Mouse (Mus musculus): Measurements from ENCODE around the gene Tnfrsf18.
A peak's percentile ranks its signal among the peaks of the same experiment; 100 is the strongest.

The Tnfrsf18 gene

GRCm38 (mm10) chr4:156026013-156026412, at the start of gene Tnfrsf18:
TSS of gene Tnfrsf18 (plus strand) at chr4:156026164.
- no peak for DNase-seq (ENCODE audit: low read depth, low spot score)

GRCm38 (mm10) chr4:155981436-155982082, 44.4 kb upstream of the Tnfrsf18 start:
- no peak for DNase-seq (ENCODE audit: low read depth, low spot score)

GRCm38 (mm10) chr4:155983788-155984187, 42.2 kb upstream of the Tnfrsf18 start:
- DNase-seq (ENCODE audit: low read depth, low spot score): no peak

- DNase-seq (ENCODE audit: low read depth, low spot score): no peak
Measured at GRCm38 (mm10) chr4:155991211-155991907, 34.6 kb upstream of the Tnfrsf18 start.

DNA sequence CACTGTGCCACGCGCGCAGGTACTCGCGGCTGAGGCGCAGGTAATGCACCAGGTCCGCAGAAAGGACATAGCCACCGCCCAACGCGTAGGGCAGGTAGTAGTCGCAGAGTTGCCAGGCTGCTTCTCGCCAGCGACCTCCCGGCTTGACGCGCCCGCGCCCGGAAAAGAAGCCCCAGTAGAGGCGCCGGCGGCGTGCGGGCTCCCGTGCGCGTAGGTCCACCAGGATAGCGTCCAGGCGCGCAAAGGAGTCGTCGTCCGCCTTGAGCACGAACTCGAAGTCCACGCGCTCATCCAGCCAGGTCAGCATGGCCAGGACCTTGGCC, 34.1 kb upstream of the Tnfrsf18 start:
- DNase-seq (ENCODE audit: low read depth, low spot score): no peak

DNA sequence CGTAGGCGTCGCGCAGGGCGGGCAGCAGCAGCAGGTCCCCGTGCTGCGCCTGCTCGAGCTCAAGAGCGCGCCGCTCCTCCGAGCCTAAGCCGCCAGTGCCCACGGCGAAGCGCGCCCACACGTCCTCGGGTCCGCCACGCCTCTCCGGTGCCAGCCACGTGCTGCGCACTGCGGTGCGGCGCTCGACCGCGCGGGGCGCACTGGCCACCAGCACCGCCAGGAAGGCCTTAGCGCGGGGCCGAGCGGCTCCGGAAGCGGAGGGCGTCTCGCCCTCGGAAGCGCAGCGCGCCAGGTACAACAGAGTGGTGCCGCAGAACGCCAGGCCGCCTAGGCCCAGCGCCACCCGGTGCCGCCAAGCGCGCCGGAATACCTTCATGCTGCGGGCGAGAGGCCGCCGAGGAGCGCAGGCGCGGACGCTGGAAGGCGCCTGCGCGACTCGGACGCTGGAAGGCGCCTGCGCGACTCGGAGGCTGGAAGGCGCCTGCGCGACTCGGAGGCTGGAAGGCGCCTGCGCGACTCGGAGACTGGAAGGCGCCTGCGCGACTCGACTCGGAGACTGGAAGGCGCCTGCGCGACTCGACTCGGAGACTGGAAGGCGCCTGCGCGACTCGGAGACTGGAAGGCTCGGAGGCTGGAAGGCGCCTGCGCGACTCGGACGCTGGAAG, 33.6 kb upstream of the Tnfrsf18 start, which contains the start of the genes B3galt6 and Sdf4:
TSS of gene B3galt6 (minus strand) at position 409 of the 665 bp plus-strand sequence.
TSS of gene Sdf4 (plus strand) at position 632 of the 665 bp plus-strand sequence.
- peak; percentile 87 for DNase-seq (ENCODE audit: low read depth, low spot score)

- DNase-seq (ENCODE audit: low read depth, low spot score): peak; percentile 90
Measured at GRCm38 (mm10) chr4:155992906-155993547, 32.9 kb upstream of the Tnfrsf18 start.

- no peak for DNase-seq (ENCODE audit: low read depth, low spot score)
Measured at GRCm38 (mm10) chr4:155993606-155994005, 32.4 kb upstream of the Tnfrsf18 start.

GRCm38 (mm10) chr4:156004109-156004508, 21.9 kb upstream of the Tnfrsf18 start:
- DNase-seq (ENCODE audit: low read depth, low spot score): no peak

DNA sequence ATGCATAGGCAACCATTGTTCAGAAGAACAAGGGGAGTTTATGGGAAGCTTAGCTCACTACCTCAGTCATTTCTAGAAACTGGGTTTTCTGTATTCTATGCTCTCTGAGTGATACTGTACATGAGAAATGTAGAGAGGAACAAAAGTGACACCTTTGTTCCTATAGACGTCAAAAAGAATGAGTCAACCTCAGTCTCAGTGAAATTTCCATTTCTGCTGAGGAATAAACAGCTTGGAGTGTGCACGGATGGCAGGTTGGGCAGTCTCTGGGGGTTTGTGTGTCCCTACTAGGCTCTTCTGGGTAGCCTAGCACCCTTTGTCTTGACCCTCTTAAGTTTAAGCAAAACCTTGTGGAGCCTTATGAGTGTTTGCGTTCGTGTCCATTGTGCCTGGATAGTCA, 17.6 kb upstream of the Tnfrsf18 start:
- DNase-seq (ENCODE audit: low read depth, low spot score): no peak

DNA sequence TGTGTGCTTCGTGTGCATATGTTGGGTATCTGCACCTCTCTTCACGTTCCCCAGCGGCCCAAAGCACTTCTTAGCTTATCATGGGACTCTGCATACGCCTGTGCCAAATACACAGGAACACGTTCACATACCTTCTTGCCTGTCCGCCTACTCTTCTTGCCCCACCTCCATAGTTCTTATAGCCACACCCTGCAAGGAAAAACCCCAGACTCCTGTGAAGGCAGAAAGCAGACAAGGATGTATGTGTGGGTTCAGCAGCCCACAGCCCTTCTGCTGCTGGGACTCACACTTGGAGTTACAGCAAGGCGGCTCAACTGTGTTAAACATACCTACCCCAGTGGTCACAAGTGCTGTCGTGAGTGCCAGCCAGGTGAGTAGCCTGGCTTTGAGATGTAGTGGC, 12.3 kb upstream of the Tnfrsf18 start, which contains the start of gene Tnfrsf4:
TSS of gene Tnfrsf4 (plus strand) at position 207 of the 400 bp plus-strand sequence.
- no peak for DNase-seq (ENCODE audit: low read depth, low spot score)

DNA sequence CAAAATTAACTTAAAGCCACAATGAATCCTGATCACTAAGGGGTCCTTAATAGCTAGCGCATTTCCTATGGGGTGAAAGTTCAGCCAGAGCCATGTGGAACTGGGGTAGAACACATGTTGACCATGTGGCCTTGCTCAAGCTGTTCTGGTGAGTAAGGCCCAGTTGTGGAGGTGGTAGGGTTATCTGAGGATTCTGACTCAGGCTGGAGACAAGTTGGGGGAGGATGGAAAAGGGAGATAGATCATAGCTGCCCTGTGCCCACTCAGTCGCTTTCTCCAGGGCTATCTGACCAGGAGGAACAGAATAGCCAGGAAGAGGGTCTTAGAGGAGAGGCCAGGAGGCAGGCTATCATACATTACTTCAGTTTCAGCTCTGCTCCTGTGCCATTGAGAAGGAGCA, 11.5 kb upstream of the Tnfrsf18 start:
- DNase-seq (ENCODE audit: low read depth, low spot score): no peak

GRCm38 (mm10) chr4:156019771-156020170, 6.2 kb upstream of the Tnfrsf18 start:
- no peak for DNase-seq (ENCODE audit: low read depth, low spot score)

- no peak for DNase-seq (ENCODE audit: low read depth, low spot score)
Measured at GRCm38 (mm10) chr4:156021381-156021780, 4.6 kb upstream of the Tnfrsf18 start.

- no peak for DNase-seq (ENCODE audit: low read depth, low spot score)
Measured at GRCm38 (mm10) chr4:156021942-156022419, 4.0 kb upstream of the Tnfrsf18 start.

- no peak for DNase-seq (ENCODE audit: low read depth, low spot score)
Measured at GRCm38 (mm10) chr4:156023520-156023919, 2.4 kb upstream of the Tnfrsf18 start.

DNA sequence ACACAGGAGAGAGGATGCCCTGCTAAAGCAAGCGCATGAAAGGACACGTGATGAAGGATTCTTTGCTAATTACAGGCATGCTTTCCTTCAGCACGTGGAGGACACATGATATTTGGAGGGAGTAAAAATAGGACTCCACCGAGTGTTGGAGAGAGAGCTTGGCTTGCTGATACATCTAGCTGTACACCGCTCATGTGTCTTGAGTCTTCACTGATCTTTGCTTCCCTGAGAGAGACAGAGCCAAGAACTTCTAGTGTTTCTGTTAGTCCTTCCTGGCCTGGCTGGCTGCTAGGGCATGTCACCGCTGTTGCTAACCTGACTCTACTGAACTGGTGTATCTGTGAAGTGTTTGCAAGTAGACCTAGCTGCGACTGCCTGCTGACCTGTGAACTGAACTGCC, 1.8 kb upstream of the Tnfrsf18 start:
- DNase-seq (ENCODE audit: low read depth, low spot score): no peak

GRCm38 (mm10) chr4:156028580-156028979, 2.6 kb downstream of the Tnfrsf18 start:
- no peak for DNase-seq (ENCODE audit: low read depth, low spot score)

DNA sequence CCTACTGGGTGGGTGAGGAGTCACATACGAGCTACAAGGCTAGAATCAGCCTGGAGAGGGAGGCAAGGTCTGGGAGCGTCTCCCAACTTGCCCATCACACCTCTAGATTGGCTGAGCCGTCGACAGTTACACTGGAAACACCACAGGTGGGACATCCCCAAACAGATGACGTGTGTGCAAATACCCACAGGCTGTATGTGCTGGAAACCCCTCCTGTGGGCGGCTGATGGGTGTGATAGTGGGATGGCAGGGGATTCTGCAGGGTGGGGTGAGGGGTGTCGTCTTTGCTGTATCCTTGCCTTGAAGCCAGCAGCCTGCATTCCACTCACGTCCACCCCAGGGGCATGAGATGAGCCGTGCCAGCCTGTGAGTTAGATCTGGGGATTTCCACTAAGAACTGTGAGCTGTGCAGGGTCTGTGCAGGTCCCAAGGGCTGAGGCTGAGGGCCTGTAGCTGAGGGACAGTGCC, 4.7 kb downstream of the Tnfrsf18 start:
- DNase-seq (ENCODE audit: low read depth, low spot score): no peak

- no peak for DNase-seq (ENCODE audit: low read depth, low spot score)
Measured at GRCm38 (mm10) chr4:156031255-156031592, 5.3 kb downstream of the Tnfrsf18 start.

- DNase-seq (ENCODE audit: low read depth, low spot score): peak; percentile 67
Measured at GRCm38 (mm10) chr4:156031593-156032391, 5.8 kb downstream of the Tnfrsf18 start.

Data from embryo, embryonic 11.5 days (tissue).